Mouse (Mus musculus) small intestine, adult 2 months (tissue): ENCODE measurements around the gene Pnpo. TPM values are rescaled to one million over a fixed set of nuclear protein-coding genes. Genes with fewer than 3 reads are reported as not detected.

ENCODE experiments used
- H3K27ac ChIP-seq: fragments of 200-500 bp; 2 replicates; pipeline ENCODE4 v1.5.1; 2012; ENCODE audit warnings: low read depth, low read length, control low read depth, inconsistent platforms; ENCODE audit not compliant: insufficient read depth
- H3K27me3 ChIP-seq: fragments of 200-500 bp; 2 replicates; pipeline ENCODE4 v1.6.1; 2012; ENCODE audit warnings: mild to moderate bottlenecking, moderate library complexity, low read length, inconsistent platforms; ENCODE audit not compliant: control insufficient read depth, insufficient read depth
- H3K36me3 ChIP-seq: fragments of 200-500 bp; 2 replicates; pipeline ENCODE4 v1.6.1; 2012; ENCODE audit warnings: mild to moderate bottlenecking, low read length, control low read depth, inconsistent platforms; ENCODE audit not compliant: control insufficient read depth, insufficient read depth
- H3K4me1 ChIP-seq: fragments of 200-500 bp; 2 replicates; pipeline ENCODE4 v1.6.1; 2012; ENCODE audit warnings: low read length, inconsistent platforms, mixed read lengths; ENCODE audit not compliant: control insufficient read depth, insufficient read depth, insufficient read length
- H3K4me3 ChIP-seq: fragments of 200-500 bp; 2 replicates; pipeline ENCODE4 v1.5.1; 2012; ENCODE audit warnings: low read depth, mild to moderate bottlenecking, control low read depth, inconsistent platforms, low read length, moderate library complexity
- CTCF ChIP-seq: fragments of 200-500 bp; IDR thresholded peaks from 2 replicates; pipeline ENCODE4 v1.5.1; 2012; ENCODE audit warnings: low read depth, mild to moderate bottlenecking, control low read depth, inconsistent platforms, low read length, moderate library complexity, mixed read lengths; ENCODE audit not compliant: insufficient replicate concordance, insufficient read length; ENCODE audit errors: extremely low read depth
- POLR2A ChIP-seq: fragments of 200-500 bp; IDR thresholded peaks from 2 replicates; pipeline ENCODE4 v1.6.1; 2012; ENCODE audit warnings: low read depth, mild to moderate bottlenecking, control low read depth, inconsistent platforms, low read length, moderate library complexity
- WGBS: fragments of 180-500 bp; shearing (Covaris S2); methylation state at CpG from one replicate; pipeline ENCODE4 v1.1.7; 2018; 5-methylcytosine and 5-hydroxymethylcytosine counted together
- polyA plus RNA-seq: library from polyadenylated mRNA; depleted of rRNA; stranded (reverse); fragments of >200 nt; gene quantifications from 2 replicates; pipeline ENCODE4 v1.2.3, GENCODE M21; 2012

Gene Pnpo
- polyA plus RNA-seq, 1 experiment, result 44.6 TPM

- Histone ChIP-seq H3K27me3 (no peaks in the 10 kb centered on the region), H3K27ac (peak overlapping the region; percentile 46), H3K4me3 (no peak overlapping the region), H3K4me1 (peaks cover 38% of the 10 kb centered on the region), H3K36me3 (peaks cover 21% of the 10 kb centered on the region)
- TF ChIP-seq CTCF (no peak), POLR2A (no peak)
- WGBS, result 32% methylated on average over 6 of the region's 6 CpGs
Measured at GRCm38 (mm10) chr11:96941989-96942590, 1.7 kb downstream of the Pnpo start.

- Histone ChIP-seq H3K27ac (no peak overlapping the region), H3K27me3 (no peaks in the 10 kb centered on the region), H3K4me3 (no peak overlapping the region), H3K4me1 (peaks cover 42% of the 10 kb centered on the region), H3K36me3 (peaks cover 31% of the 10 kb centered on the region)
- 57% methylated on average over 16 of the region's 16 CpGs for WGBS
- TF ChIP-seq CTCF (peak; percentile 7; the same call in 1 of the 2 replicates), POLR2A (no peak)
Measured at GRCm38 (mm10) chr11:96940578-96941465, 3.0 kb downstream of the Pnpo start.

- 22% methylated on average over 6 of the region's 6 CpGs for WGBS
Measured at GRCm38 (mm10) chr11:96938426-96938800, 5.4 kb downstream of the Pnpo start.

GRCm38 (mm10) chr11:96937549-96938425, 6.0 kb downstream of the Pnpo start:
- 12% methylated on average over 10 of the region's 10 CpGs for WGBS
- Histone ChIP-seq H3K4me3 (no peak overlapping the region), H3K36me3 (peaks cover 56% of the 10 kb centered on the region), H3K27me3 (no peaks in the 10 kb centered on the region), H3K4me1 (peaks cover 39% of the 10 kb centered on the region), H3K27ac (peak overlapping the region; percentile 99)
- TF ChIP-seq CTCF (peak; percentile 82), POLR2A (0 out of 2 replicates have a peak, but pooled peaks have one; percentile 10)

More at GRCm38 (mm10) chr11:96938426-96938800, 5.4 kb downstream of the Pnpo start:
- Histone ChIP-seq H3K27me3 (no peaks in the 10 kb centered on the region), H3K4me1 (peaks cover 41% of the 10 kb centered on the region), H3K36me3 (peaks cover 51% of the 10 kb centered on the region), H3K27ac (peak overlapping the region; percentile 99), H3K4me3 (no peak overlapping the region)
- TF ChIP-seq POLR2A (no peak), CTCF (no peak)

GRCm38 (mm10) chr11:96935872-96936650, 7.7 kb downstream of the Pnpo start:
- Histone ChIP-seq H3K4me3 (peak overlapping the region; percentile 34; the same call in 1 of the 2 replicates), H3K36me3 (peaks cover 66% of the 10 kb centered on the region), H3K4me1 (peaks cover 39% of the 10 kb centered on the region), H3K27me3 (no peaks in the 10 kb centered on the region), H3K27ac (peak overlapping the region; percentile 99)
- WGBS, result 22% methylated on average over 9 of the region's 9 CpGs
- TF ChIP-seq POLR2A, result 0 out of 2 replicates have a peak, but pooled peaks have one; percentile 17
- TF ChIP-seq CTCF, result no peak

GRCm38 (mm10) chr11:96934921-96935356, 8.8 kb downstream of the Pnpo start:
- Histone ChIP-seq H3K36me3 (peaks cover 62% of the 10 kb centered on the region), H3K27ac (peak overlapping the region; percentile 99), H3K4me1 (peaks cover 31% of the 10 kb centered on the region), H3K27me3 (no peaks in the 10 kb centered on the region), H3K4me3 (peak overlapping the region; percentile 52)
- TF ChIP-seq CTCF (no peak), POLR2A (peak; percentile 70)
- 9% methylated on average over 12 of the region's 12 CpGs for WGBS
